Mouse (Mus musculus) splenic B cell, adult 2 months (primary cell): Measurements from ENCODE around the gene D330020A13Rik.

Experiments
- DNase-seq: peaks from one replicate; pipeline ENCODE4 v3.0.0-alpha.2; 2011; ENCODE audit warnings: low read depth, low spot score
- H3K27me3 ChIP-seq: 2 replicates; pipeline ENCODE4 v1.6.1; 2012; ENCODE audit warnings: mild to moderate bottlenecking, low read length, moderate library complexity, mixed read lengths; ENCODE audit not compliant: control insufficient read depth, poor library complexity, insufficient read depth, severe bottlenecking
- H3K36me3 ChIP-seq: 2 replicates; pipeline ENCODE4 v1.6.1; 2012; ENCODE audit warnings: mild to moderate bottlenecking, low read length, moderate library complexity, mixed read lengths; ENCODE audit not compliant: control insufficient read depth, poor library complexity, insufficient read depth, severe bottlenecking

D330020A13Rik gene

DNA sequence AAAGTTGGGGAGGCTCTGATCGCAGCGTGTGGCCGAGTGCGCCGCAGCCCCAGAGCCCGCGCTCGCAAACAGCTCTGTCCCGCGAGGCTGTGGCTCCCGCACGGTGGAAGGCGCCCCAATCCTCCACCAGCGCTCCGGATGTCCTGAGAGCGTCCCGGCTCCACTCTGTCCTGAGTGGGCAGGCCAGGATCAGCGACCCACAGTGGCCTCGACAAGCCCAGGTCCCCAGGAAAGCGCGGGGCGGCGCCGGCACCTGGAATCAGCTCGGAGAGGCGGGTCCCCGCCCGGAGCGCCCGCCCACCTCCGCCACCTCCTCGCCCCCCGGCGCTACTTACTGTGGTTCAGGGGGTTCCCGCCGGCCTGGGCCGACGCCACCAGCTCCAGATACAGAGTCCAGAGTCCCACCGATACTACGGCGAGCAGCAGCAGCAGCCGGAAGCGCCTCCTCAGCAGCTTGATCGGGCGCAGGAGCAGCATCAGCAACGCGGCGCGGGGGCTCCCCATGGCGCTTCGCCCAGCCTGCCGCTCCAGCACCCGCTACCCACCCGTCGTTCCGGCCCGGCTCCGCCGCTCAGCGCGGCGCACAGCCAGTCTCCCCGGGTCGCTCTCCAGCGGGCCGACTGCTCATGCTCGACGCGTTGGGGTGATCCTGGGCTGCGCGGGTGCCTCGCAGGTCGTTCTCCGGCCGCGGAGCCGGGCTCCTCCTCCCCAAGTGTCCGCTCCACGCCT, at the start of gene D330020A13Rik, which contains the start of gene B4galnt3:
Gene D330020A13Rik (plus strand): TSS at position 309 of the 729 bp plus-strand sequence.
Gene B4galnt3 (minus strand): TSS at position 504 of the 729 bp plus-strand sequence.
- Histone ChIP-seq H3K36me3 (no peaks in the 10 kb centered on the region), H3K27me3 (no peaks in the 10 kb centered on the region)
- peak; percentile 20 for DNase-seq

DNA sequence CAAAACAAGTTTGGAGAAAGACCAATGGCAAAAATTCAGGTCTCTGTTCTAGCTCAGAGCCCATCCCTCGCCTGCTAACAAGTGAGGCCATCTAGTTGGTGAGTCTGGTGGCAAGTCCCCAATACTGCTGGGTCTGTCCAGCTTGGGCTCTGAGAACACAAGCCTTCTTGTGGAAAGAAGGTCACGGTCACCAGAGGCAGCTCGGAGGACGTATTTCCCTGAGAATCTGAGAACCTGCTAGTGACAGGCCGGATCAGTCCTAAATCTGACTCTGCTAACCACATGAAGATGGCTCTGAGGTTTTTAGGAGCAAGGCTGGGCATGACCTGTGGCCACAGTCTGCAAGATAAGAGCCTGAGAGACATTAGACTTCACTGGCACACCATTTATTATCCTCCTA, 47.5 kb upstream of the D330020A13Rik start:
- no peaks in the 10 kb centered on the region for H3K27me3 ChIP-seq
- DNase-seq = no peak
- no peaks in the 10 kb centered on the region for H3K36me3 ChIP-seq

DNA sequence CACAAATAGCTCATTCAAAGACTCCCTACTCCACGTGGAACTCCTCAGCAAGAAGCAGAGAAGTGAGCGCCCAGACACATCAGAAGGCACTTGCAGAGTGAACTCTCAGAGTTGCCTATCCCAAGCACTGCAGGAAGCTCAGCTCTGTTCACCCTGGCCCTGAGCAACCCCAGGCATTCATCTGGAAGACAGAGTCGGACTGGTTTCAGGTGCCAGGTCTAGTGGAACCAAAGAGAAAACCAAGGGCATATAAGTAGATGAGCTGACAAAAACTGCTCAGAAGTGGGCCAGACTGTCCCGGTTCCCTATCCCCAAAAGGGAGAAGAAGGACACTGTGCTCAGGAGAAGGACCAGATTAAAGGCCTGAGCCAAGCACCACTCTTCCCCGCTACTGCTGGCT, 44.3 kb upstream of the D330020A13Rik start:
- Histone ChIP-seq H3K36me3 (no peaks in the 10 kb centered on the region), H3K27me3 (no peaks in the 10 kb centered on the region)
- no peak for DNase-seq

DNA sequence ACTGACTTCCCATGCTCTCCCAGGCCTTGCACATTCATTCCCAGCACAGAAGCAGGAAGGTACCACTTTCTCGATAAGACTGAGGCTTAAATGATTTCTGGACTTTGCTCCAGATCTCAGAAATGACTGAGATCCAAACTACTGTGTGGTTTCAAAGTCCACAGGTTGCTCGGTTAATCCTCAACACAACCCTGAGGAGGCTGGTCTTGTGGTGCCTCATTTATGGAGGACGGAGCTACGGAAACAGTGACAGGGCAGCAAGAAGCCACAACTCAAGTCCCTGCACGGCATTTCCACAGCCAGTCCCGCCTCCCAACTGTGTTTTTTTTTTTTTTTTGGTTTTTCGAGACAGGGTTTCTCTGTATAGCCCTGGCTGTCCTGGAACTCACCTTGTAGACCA, 43.2 kb upstream of the D330020A13Rik start:
- Histone ChIP-seq H3K36me3 (no peaks in the 10 kb centered on the region), H3K27me3 (no peaks in the 10 kb centered on the region)
- no peak for DNase-seq

DNA sequence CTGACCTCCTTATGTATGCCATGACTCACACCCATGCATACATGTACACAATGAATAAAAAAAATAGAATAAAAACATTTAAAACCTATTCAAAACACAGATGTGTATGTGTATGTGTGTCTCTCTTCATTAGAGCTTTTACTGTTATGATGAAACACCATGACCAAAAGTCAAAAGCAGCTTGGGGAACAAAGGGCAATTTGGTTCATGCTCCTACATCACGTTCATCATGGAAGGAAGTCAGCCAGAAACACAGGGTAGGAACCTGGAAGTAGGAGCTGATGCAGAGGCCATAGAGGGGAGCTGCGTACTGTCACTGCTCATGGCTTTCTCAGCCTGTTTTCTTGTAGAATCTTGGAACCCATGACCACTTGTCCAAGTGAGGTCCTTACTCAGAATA, 41.4 kb upstream of the D330020A13Rik start:
- no peak for DNase-seq
- H3K36me3 ChIP-seq = no peaks in the 10 kb centered on the region
- H3K27me3 ChIP-seq = no peaks in the 10 kb centered on the region

DNA sequence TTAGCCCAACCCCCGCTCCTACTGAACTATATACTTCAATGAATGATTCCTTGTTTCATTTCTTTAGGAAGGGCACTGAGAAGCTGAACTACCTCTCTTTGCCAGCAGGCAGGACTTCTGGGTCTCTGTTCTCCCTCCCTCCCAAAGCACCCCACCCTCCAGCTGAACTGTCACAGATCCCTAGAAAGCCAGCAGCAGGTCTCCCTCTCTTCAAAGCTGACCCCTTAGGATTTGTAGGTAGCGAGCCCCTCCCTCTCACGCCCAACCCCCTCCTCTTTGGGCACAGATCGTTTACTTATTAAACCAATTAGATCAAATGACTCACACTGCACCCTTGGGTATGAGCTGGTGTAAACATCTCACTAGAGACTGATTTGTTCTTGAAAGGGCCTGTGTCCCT, 39.5 kb upstream of the D330020A13Rik start:
- DNase-seq = no peak
- no peaks in the 10 kb centered on the region for H3K36me3 ChIP-seq

DNA sequence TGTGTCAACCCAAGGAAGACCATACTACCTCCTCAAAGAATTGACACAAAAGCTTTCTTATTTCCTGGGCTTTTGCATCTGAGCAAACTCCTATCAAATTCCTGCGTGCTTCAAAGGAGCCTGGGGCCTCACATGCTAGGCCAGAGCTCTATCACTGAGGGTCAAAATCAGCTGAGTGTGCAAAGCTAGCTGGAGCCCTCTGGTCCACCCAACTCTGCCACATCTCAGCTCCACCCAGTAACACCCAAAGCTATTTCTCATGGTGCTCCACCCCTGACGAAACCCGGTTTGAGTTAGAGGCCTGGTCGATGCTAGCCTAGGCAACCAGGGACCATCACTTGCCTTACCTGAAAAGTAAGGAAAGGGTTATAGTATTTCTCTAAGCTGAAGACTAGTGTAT, 39.0 kb upstream of the D330020A13Rik start:
- Histone ChIP-seq H3K27me3 (no peaks in the 10 kb centered on the region), H3K36me3 (no peaks in the 10 kb centered on the region)
- no peak for DNase-seq

More for the DNA sequence above, 39.5 kb upstream of the D330020A13Rik start:
- H3K27me3 ChIP-seq = no peaks in the 10 kb centered on the region

DNA sequence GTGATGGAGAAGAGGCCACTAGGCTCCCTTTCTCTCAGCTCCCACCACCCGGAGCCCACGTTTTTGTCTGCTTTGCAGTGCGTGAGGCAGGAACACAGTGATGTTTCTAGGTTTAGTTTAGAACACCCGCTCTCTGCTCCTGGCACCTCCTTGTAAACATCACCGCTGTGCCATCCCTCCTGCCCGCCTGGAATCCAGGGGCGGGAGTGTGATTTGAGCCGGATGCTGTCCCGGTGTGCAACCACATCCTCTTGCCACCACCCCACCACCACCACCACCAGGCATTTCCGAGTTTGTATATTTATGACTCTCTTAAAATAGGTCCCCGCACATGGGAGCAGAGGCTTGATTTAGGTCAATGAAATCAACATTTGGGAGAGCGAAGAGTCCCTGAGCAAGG, 38.5 kb upstream of the D330020A13Rik start:
- Histone ChIP-seq H3K36me3 (no peaks in the 10 kb centered on the region), H3K27me3 (no peaks in the 10 kb centered on the region)
- DNase-seq = no peak

DNA sequence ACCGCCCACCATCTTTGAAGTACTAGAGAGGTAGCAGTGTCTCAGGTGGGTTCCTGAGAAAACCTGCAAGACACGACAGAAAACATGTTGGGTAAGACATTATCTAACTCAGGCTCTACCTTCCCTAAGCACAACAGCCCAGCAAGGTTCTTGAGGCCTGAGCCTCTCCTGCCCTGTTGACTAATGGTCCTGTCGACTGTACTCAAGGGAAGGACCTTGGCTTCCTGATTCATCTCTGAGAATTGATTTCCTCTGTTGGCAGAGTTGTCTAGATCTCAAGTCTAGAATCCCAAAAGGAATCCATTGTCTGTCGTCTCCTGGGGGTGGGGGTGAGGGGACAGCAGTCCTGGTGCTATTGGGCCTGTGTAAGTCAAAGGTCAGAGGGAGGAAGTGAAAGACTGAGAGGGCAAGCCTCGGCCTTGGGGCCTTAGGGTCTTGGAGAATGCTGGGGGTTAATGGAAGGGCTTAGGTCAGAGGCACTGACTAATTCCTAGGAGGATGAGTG, 37.7 kb upstream of the D330020A13Rik start:
- Histone ChIP-seq H3K27me3 (no peaks in the 10 kb centered on the region), H3K36me3 (no peaks in the 10 kb centered on the region)
- DNase-seq = no peak

DNA sequence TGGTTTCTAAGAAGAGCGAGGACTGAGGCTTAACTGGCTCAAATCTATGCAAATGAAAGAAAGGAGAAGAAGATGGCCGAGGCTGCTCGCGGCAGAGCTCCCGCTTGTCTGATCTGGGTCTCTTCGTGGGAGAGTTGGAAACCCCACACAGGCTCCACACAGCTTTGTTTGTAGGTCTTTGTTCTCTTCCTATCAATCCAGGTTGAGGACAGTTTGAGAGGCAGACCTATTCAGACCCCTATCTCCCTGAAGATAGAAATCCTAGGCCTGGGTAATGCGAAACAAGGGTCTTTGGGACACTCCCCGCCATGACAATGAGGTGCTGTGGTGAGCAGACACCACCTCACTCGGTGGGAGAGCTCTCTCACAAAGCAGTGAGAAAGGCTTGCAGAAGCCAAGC, 34.7 kb upstream of the D330020A13Rik start:
- Histone ChIP-seq H3K27me3 (no peaks in the 10 kb centered on the region), H3K36me3 (no peaks in the 10 kb centered on the region)
- no peak for DNase-seq

DNA sequence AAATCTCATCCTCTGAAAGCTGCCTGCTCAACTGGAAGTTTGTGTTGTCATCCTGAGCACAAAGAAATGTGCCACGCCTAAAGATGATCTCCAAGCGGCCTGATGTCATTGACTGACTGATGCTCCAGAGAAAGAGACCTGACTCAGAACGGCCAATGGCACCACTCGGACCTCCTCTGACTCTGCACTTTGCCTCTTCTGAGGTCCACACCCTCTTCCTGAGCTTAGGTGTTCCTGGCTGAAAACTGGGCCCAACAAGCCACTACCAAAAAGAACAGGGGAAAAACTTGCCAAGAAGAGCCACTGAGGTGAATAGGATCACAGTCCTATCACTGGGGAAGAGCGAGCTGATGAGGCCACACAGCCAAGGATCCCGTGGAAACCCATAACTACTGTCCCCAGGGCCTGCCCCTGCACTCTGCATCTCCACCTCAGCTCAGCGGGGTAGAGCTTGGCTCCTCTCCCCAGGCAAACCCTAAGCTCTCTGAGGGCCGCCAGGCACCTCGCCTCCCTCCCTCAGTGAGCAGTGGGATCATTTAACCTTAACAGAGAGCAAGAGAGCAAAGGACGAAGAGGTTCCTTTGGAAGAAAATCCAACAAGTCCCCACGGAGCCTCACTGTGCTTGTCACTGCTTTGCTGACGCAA, 31.2 kb upstream of the D330020A13Rik start:
- DNase-seq = no peak
- H3K36me3 ChIP-seq = no peaks in the 10 kb centered on the region
- H3K27me3 ChIP-seq = no peaks in the 10 kb centered on the region

DNA sequence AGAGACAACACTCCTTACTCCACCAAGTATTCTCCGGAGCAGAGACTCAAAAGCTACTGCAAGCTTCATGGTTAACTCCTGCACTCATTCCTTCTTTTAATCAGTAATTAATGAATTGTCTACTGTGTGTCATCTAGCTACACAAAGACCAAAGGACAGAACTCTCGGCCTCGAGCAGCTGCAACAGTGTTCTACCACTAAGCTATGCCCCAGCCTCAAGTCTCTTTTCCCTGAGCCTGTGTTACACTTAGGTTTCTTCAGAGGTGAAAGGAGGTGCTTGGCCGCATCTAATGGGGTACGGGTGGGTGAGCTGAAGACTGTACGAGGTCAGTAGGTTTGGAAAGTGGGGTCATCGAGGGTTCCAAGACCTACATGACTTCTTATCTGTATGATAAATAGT, 30.6 kb upstream of the D330020A13Rik start:
- no peaks in the 10 kb centered on the region for H3K36me3 ChIP-seq
- no peak for DNase-seq
- no peaks in the 10 kb centered on the region for H3K27me3 ChIP-seq

DNA sequence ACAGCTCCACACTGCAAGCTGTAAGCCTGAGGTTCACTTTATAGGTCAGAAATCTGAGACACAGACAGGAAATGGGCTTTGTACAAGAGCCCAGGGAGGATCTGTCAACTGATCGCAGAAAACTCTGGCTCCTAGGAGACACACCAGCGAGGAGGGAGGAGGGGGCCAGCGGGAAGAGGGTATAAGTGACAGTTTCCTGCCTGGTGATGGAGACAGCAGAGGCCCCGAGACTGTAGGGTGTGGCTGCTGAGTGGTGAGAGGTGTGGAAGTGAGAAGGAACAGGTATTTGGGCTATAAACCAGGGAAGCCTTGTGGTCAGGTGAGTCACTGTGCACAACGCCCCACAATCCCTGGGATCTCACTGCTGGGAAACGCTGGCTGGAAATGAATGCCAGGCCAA, 30.0 kb upstream of the D330020A13Rik start:
- DNase-seq = no peak
- H3K36me3 ChIP-seq = no peaks in the 10 kb centered on the region
- no peaks in the 10 kb centered on the region for H3K27me3 ChIP-seq

DNA sequence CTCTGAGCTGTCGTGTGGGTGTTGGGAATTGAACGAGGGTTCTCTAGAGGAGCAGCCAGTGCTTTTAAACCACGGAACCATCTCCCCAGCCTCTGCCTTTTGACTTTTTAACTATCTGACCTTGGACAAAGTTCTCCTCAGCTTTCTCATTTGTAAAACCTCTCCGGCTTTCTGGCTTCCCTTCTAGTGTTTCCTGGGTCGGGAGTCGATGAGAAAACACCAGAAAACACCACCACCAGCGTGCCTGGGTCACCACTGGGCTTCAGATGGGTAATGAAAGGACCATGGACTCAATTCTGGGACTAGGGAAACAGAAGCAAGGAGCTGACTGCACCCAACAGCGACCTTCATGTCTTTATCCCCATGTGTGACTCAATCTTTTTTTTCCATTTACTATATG, 20.0 kb upstream of the D330020A13Rik start:
- no peak for DNase-seq
- H3K36me3 ChIP-seq = no peaks in the 10 kb centered on the region
- no peaks in the 10 kb centered on the region for H3K27me3 ChIP-seq

DNA sequence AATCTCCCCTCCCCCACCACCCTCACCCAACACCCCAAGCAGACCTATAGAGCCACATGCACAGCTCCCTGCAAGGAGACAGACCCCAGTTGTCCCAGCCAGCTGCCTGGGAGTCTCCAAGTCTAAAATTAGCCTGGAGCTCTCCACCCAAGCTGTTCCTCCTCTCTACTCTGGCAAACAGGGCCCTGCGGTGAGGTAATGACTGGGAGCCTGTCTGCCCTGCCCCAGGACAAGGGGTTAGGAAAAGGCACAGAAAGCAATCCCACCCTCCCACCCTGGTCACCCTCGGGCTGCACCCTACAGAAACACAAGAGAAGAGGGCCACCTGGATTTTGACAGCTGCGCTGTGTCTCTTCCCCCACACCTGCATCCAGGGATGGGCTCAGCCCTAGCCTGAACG, 19.3 kb upstream of the D330020A13Rik start:
- no peak for DNase-seq
- Histone ChIP-seq H3K36me3 (no peaks in the 10 kb centered on the region), H3K27me3 (no peaks in the 10 kb centered on the region)
